Mouse (Mus musculus) inflammation-experienced regulatory T-cells, adult 6 months (primary cell): ENCODE results near the gene Dnajc6. TPM values are rescaled to one million over a fixed set of nuclear protein-coding genes. Genes with fewer than 3 reads are reported as not detected.

ENCODE experiments used
- ATAC-seq: one replicate; pipeline ENCODE4 v1.8.0; 2017
- polyA plus RNA-seq, 3 experiments: library from polyadenylated mRNA; unstranded; fragments of 100-300 nt; shearing (Covaris generic); gene quantifications; one replicate each; pipeline ENCODE4 v1.2.1; 2017

Dnajc6 gene
- 1 to 10 TPM; 2.6 to 3.2 (median 2.8) TPM for polyA plus RNA-seq

GRCm38 (mm10) chr4:101496534-101497237 is at the start of gene Dnajc6:
TSS of gene Dnajc6 (plus strand) at chr4:101496648.
- ATAC-seq, result peak; percentile 70

GRCm38 (mm10) chr4:101448701-101449100 is 47.7 kb upstream of the Dnajc6 start:
- no peak for ATAC-seq

GRCm38 (mm10) chr4:101449344-101449743 is 47.1 kb upstream of the Dnajc6 start:
- no peak for ATAC-seq

GRCm38 (mm10) chr4:101450150-101450780 is 46.2 kb upstream of the Dnajc6 start:
- ATAC-seq, result no peak

- no peak for ATAC-seq
Observed at GRCm38 (mm10) chr4:101451089-101451488, 45.4 kb upstream of the Dnajc6 start.

- ATAC-seq, result no peak
Observed at GRCm38 (mm10) chr4:101452829-101453228, 43.6 kb upstream of the Dnajc6 start.

- ATAC-seq, result no peak
Observed at GRCm38 (mm10) chr4:101457176-101457575, 39.3 kb upstream of the Dnajc6 start.

- peak; percentile 54 for ATAC-seq
Observed at GRCm38 (mm10) chr4:101458341-101458740, 38.1 kb upstream of the Dnajc6 start.

- ATAC-seq, result no peak
Observed at GRCm38 (mm10) chr4:101459358-101459757, 37.1 kb upstream of the Dnajc6 start.

- no peak for ATAC-seq
Observed at GRCm38 (mm10) chr4:101460114-101460513, 36.3 kb upstream of the Dnajc6 start.

GRCm38 (mm10) chr4:101462065-101462464 is 34.4 kb upstream of the Dnajc6 start:
- ATAC-seq, result no peak

GRCm38 (mm10) chr4:101466264-101466663 is 30.2 kb upstream of the Dnajc6 start:
- no peak for ATAC-seq

GRCm38 (mm10) chr4:101469242-101469641 is 27.2 kb upstream of the Dnajc6 start:
- ATAC-seq, result no peak

GRCm38 (mm10) chr4:101470543-101470942 is 25.9 kb upstream of the Dnajc6 start:
- no peak for ATAC-seq

GRCm38 (mm10) chr4:101472767-101473166 is 23.7 kb upstream of the Dnajc6 start:
- ATAC-seq, result no peak

- ATAC-seq, result no peak
Observed at GRCm38 (mm10) chr4:101490320-101490917, 6.0 kb upstream of the Dnajc6 start.

- no peak for ATAC-seq
Observed at GRCm38 (mm10) chr4:101491704-101492103, 4.7 kb upstream of the Dnajc6 start.

- ATAC-seq, result no peak
Observed at GRCm38 (mm10) chr4:101493611-101494197, 2.7 kb upstream of the Dnajc6 start.

GRCm38 (mm10) chr4:101496188-101496533 is 287 bp upstream of the Dnajc6 start:
- ATAC-seq, result no peak

GRCm38 (mm10) chr4:101497336-101497735 is 888 bp downstream of the Dnajc6 start:
- ATAC-seq, result no peak

- ATAC-seq, result no peak
Observed at GRCm38 (mm10) chr4:101504470-101505007, 8.1 kb downstream of the Dnajc6 start.

- no peak for ATAC-seq
Observed at GRCm38 (mm10) chr4:101505966-101506365, 9.5 kb downstream of the Dnajc6 start.

- ATAC-seq, result no peak
Observed at GRCm38 (mm10) chr4:101506372-101506771, 9.9 kb downstream of the Dnajc6 start.
